Mouse (Mus musculus): ENCODE data around the gene Pcolce.

GRCm38 (mm10) chr5:137595921-137596320 is 17.7 kb downstream of the Pcolce start:
- TF ChIP-seq POLR2A (IDR thresholded peaks at IDR 0.05; ENCODE audit: extremely low read depth, insufficient read depth, low read length) (no peak), CTCF (IDR thresholded peaks at IDR 0.05; ENCODE audit: low read depth, low read length) (no peak)
